Mouse (Mus musculus) gastrocnemius, postnatal 4 days (tissue): ENCODE data around the gene Lnp1. TPM values are rescaled to one million over a fixed set of nuclear protein-coding genes. Genes with fewer than 3 reads are reported as not detected.
"Not testable (repeated sequence)": the region's sequence is repeated elsewhere in the genome, so short reads cannot be mapped to it uniquely, and the experiment has no call there.

ENCODE experiments used
- DNase-seq, 2 experiments: peaks; one replicate each; pipeline ENCODE4 v3.0.0; 2021 to 2022; ENCODE audit warnings: low spot score in 2 of 2, mixed read lengths in 2 of 2
- long read RNA-seq, 2 experiments: library from polyadenylated mRNA; stranded (forward); transcript quantifications; one replicate each; pipeline ENCODE4 v2.0.0; 2021
- total RNA-seq, 2 experiments: library from RNA; stranded (reverse); gene quantifications; 2 replicates each; pipeline ENCODE4 v1.2.3; 2021

Lnp1 gene
- total RNA-seq: not detected
- long read RNA-seq, experiment 1: 0 reads
- long read RNA-seq, experiment 2: 0 reads

- DNase-seq: no peak
Measured at GRCm38 (mm10) chr16:56928023-56928422, at the start of gene Lnp1. Gene Lnp1, minus strand, starts transcription at chr16:56928061.

DNA sequence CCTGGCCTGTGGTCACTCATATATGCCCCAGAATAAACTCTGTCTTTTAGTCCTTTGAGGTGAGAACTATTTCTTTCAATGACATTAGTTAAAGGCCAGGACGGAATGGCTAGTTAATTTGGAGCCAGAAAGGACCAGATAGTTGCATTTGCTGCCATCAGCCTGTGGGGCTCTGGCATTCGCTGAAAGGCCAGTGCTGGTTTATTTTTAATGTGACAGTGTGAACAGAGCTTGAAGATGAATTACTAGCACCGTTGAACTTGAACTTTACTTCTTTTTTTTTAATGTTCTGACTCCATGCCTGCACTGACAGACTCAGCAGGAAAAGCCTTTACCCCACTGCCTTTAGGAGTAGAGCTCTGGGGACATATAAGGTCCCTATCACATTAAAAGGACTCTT, 46.8 kb upstream of the Lnp1 start:
- no peak for DNase-seq

DNA sequence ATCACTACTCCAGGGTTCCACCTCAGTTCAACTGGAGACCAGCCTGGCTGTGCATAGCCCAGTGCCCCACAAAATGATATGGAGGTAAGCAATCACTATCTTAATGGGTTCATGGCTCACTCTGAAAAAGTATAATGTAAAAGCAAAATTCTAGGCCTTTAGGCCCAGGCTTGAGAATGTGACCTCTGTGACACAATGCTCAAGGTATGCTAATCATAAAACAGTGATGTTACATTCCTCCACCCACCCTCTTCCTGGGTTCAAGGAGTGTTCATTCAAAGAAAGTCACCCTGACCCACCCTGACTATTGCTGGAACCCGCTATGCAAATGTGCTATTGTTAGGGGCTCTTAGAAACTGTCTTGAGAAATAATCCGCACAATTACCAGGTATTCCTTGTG, 30.4 kb upstream of the Lnp1 start:
- DNase-seq: not testable (repeated sequence)

DNA sequence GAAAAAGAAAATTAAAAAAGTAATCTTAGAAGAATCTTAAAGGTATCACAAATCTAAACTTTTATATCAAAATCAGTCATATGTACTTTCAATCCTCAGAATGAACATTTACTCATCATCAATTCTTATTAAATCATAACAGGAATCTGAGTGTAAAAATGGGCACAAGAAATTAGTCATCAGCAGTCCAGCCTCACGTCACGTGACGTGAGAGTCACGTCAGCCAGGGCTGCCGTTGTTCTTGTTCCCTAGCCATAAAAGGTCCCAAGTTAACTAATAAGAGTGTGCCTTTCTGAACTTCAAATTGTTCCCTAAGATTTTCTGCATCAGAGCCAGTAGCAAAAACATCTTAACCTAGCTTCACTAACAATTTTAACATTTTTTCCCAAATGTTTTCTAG, 21.2 kb upstream of the Lnp1 start:
- no peak for DNase-seq

- no peak for DNase-seq
Measured at GRCm38 (mm10) chr16:56942341-56942740, 14.5 kb upstream of the Lnp1 start.

GRCm38 (mm10) chr16:56920102-56920657, 7.7 kb downstream of the Lnp1 start:
- no peak for DNase-seq

DNA sequence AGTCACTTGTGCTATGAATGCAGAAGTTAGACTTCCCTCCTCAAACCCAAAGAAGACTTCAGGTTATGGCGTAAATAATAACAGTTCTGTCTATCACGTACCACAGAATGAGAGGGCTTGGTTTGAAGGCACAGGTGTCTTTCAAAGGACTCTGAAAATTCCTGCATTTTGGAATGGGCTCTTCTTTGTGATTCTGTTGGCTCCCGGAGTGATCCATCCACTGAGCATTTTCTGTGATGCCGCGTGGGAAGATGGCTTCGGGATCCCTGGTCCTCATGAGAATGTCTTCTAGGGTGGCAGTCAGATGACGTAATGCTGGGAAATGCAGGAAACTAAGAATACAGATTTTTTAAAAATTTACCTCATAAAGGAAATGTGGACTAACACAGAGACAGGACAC, 10.6 kb downstream of the Lnp1 start:
- no peak for DNase-seq

- no peak for DNase-seq
Measured at GRCm38 (mm10) chr16:56908986-56909385, 18.9 kb downstream of the Lnp1 start.

- not testable (repeated sequence) for DNase-seq
Measured at GRCm38 (mm10) chr16:56902206-56902605, 25.7 kb downstream of the Lnp1 start.

DNA sequence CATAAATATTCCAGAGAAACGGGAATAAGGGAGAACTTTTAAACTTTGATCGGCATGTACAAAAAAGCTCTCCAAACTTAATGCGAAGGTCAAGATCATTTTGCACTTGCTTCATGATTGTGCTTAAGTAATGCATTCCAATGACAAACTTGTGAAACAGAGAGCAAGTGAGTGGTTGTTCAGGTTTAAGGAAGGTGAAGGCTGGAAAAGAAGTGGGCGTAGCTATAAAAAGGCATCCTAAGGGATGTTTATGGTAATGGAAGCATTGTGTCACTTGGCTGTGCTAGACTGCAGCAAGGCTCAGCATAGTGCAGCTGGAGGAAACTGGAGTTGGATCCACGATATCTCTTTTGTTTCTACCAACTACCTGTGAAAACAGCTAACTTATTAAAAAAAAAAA, 36.3 kb downstream of the Lnp1 start:
- no peak for DNase-seq

- DNase-seq: no peak
Measured at GRCm38 (mm10) chr16:56886616-56887116, 41.2 kb downstream of the Lnp1 start.

- DNase-seq: peak; percentile 87 to 96
Measured at GRCm38 (mm10) chr16:56885824-56886615, 41.8 kb downstream of the Lnp1 start, which contains the start of gene Tmem45a. Gene Tmem45a, minus strand, starts transcription at chr16:56886166.

- DNase-seq: no peak
Measured at GRCm38 (mm10) chr16:56884811-56885210, 43.0 kb downstream of the Lnp1 start.

- no peak for DNase-seq
Measured at GRCm38 (mm10) chr16:56873410-56873809, 54.5 kb downstream of the Lnp1 start.

GRCm38 (mm10) chr16:56870458-56870857, 57.4 kb downstream of the Lnp1 start:
- no peak for DNase-seq

GRCm38 (mm10) chr16:56868361-56868760, 59.5 kb downstream of the Lnp1 start:
- DNase-seq: no peak

DNA sequence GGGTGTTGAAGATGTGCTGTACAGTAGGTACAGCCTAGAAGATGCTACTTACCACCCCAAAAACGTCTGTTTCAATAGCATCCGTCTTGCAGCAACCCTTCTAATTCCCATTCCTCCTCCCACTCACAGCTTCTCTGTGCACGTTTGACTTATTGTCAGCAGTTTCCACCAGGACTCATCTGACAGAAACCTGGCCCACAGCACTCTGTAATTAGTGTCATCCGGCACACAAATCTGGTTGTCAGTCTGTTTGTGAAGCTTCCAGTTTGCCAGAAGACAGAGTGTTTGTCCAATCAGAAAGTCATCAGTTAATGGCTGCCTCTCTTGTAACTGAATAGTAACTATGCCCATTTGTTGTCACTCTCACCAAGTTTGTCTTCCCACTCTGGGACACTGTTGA, 60.3 kb downstream of the Lnp1 start:
- DNase-seq: no peak

Other genes with a start within 250 kb of the Lnp1 start
- 10 to 100 TPM; 62.4 to 70.4 TPM for gene Tfg, start 210.6 kb downstream of the Lnp1 start, total RNA-seq
- gene Adgrg7, start 132.2 kb downstream of the Lnp1 start, total RNA-seq: not detected
- 10 to 100 TPM; 19.7 to 20.8 TPM for gene Tmem45a, start 41.9 kb downstream of the Lnp1 start, total RNA-seq
- not detected for gene Tmem45a2, start 143.3 kb upstream of the Lnp1 start, total RNA-seq
- gene Tomm70a, start 193.6 kb upstream of the Lnp1 start, total RNA-seq: 10 to 100 TPM; 40.4 to 43.9 TPM
- gene Nit2, start 239.3 kb upstream of the Lnp1 start, total RNA-seq: 10 to 100 TPM; 39.6 to 40.8 TPM